Mouse (Mus musculus): ENCODE measurements around the gene Foxred2.

DNA sequence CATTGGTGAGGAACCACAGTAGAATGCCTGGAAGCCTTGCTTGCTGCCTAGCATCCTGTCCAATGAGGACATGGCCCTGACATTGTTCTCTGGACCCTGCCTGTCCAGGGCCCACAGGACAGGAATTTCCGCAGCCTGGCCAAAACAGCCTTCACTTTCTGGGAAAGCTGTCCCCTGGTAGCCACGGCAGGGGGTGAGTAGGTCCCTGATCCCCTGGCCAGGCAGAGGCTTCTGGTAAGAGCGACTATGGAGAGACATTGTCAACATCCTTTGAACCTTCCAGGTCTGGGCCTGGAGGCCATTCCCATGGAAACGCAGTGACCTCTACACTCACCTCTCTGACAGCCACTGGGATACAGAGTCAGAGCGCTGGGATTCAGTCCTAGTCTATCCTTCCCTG is 44.5 kb downstream of the Foxred2 start:
- no peak for TF ChIP-seq HCFC1 (IDR thresholded peaks at IDR 0.05; ENCODE audit: borderline replicate concordance, insufficient read depth, low read length)
- no peak for TF ChIP-seq ZNF384 (IDR thresholded peaks at IDR 0.05; ENCODE audit: low read depth, low read length)
- TF ChIP-seq ZC3H11A (IDR thresholded peaks at IDR 0.05; ENCODE audit: borderline replicate concordance, low read depth, low read length), result no peak

Measured in ES-E14 (cell line).